Mouse (Mus musculus): ENCODE data around the gene Tnfaip8l3.

DNA sequence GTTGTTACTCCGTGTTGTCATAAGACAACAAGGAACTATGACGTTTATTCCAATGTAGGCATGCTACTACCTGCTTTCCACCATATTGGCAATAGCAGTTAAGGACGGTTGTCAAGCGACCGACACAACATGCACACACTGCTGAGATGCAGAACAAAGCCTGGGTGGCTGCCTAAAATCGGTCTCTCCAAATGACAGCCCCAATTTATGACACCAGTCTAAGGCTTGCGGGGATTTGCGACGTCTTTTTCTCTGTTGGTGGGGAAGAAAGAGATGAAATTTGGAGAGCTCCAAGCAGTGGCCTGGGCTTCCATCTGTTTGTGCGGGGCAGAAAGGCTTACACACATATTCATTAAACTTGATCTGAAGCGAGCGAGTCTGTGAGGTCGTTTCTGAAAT is 94.3 kb downstream of the Tnfaip8l3 start:
- no peak for TF ChIP-seq CTCF (IDR thresholded peaks at IDR 0.05; ENCODE audit: borderline replicate concordance, control insufficient read depth, extremely low read depth, insufficient read depth, low read length, poor library complexity)
- TF ChIP-seq POLR2A (IDR thresholded peaks at IDR 0.05; ENCODE audit: control insufficient read depth, extremely low read depth, insufficient read depth, low read length, poor library complexity) = no peak

Data from thymus, adult 2 months (tissue).